Mouse (Mus musculus): ENCODE data around the gene Gigyf2. TPM values are rescaled to one million over a fixed set of nuclear protein-coding genes. Genes with fewer than 3 reads are reported as not detected.

The Gigyf2 gene
- total and polyA plus RNA-seq, 3 experiments, result 87.3 to 156 (median 93.5) TPM

DNA sequence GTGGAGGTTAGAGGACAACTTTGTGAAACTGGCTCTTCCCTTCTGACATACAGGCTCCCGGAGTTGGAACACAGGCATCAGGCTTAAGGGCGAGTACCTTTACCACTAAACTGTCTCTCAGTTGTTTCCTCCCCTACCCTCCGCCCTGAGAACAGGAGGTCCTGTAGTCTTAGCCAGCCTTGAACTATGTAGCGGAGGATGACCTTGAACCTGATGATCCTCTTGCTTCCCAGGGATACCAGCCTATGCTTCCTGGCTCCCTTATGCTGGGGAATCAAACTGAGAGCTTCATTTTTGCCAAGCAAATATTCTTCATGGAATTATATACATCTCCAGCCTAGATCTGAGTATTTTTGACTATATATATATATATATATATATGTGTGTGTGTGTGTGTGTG is 5.0 kb downstream of the Gigyf2 start:
- H3K4me1 ChIP-seq (ENCODE audit: control insufficient read depth in 1 of 2, insufficient read depth in 2 of 2), result peaks cover 10 to 55% of the 10 kb centered on the region in 2 experiments; a peak in 3 of 4 replicates
- H3K79me2 ChIP-seq (replicated peaks; ENCODE audit: control insufficient read depth, extremely low read depth, insufficient read depth, poor library complexity, severe bottlenecking), result peaks cover 85% of the 10 kb centered on the region
- in situ Hi-C loops (cut with MboI; ENCODE audit: low pct_ligation_motif_present, low pct_unique_long_range_greater_than_20kb, low sequenced_read_pairs) (no loop called here), dilution Hi-C loops (cut with MboI; ENCODE audit: extremely low pct_ligation_motif_present, extremely low pct_unique_long_range_greater_than_20kb, low sequenced_read_pairs) (no loop called here)
- no peak overlapping the region for H3K4me3 ChIP-seq (replicated peaks in 1 of 3; ENCODE audit: low read depth in 2 of 3, low read length in 2 of 3, poor library complexity in 1 of 3)
- DNase-seq (ENCODE audit: extremely low read depth), result no peak
- no peak overlapping the region for H3K9ac ChIP-seq (ENCODE audit: insufficient read depth, low read depth)
- no peaks in the 10 kb centered on the region for H3K27me3 ChIP-seq (replicated peaks)
- TF ChIP-seq MXI1 (IDR thresholded peaks at IDR 0.05; ENCODE audit: low read depth, low read length), result no peak
- TF ChIP-seq NRF1 (IDR thresholded peaks at IDR 0.05; ENCODE audit: low read depth, low read length), result no peak
- TF ChIP-seq SMC3 (IDR thresholded peaks at IDR 0.05; ENCODE audit: low read depth, low read length), result no peak
- no peak for TF ChIP-seq USF1 (IDR thresholded peaks at IDR 0.05; ENCODE audit: low read depth, low read length)
- TF ChIP-seq KAT2A (IDR thresholded peaks at IDR 0.05; ENCODE audit: insufficient replicate concordance, low read length), result no peak
- no peak for TF ChIP-seq CHD1 (IDR thresholded peaks at IDR 0.05; ENCODE audit: low read depth, low read length)
- TF ChIP-seq TBP (conservative IDR thresholded peaks at IDR 0.05; ENCODE audit: low read depth, low read length), result no peak
- no peak for TF ChIP-seq MAX (IDR thresholded peaks at IDR 0.05; ENCODE audit: low read length)
- TF ChIP-seq SIN3A (IDR thresholded peaks at IDR 0.05; ENCODE audit: low read length), result no peak
- TF ChIP-seq MEF2A (IDR thresholded peaks at IDR 0.05; ENCODE audit: borderline replicate concordance, low read depth, low read length), result no peak
- TF ChIP-seq TCF12 (IDR thresholded peaks at IDR 0.05; ENCODE audit: low read depth, low read length), result no peak
- no peak for TF ChIP-seq E2F4 (IDR thresholded peaks at IDR 0.05; ENCODE audit: insufficient replicate concordance, low read depth, low read length)
- TF ChIP-seq MAFK (IDR thresholded peaks at IDR 0.05; ENCODE audit: insufficient replicate concordance, low read length), result no peak
- no peak overlapping the region for H3K27ac ChIP-seq (ENCODE audit: insufficient read depth, low read depth)
- no peak overlapping the region for H3K4me2 ChIP-seq (ENCODE audit: insufficient read depth, low read depth, poor library complexity, severe bottlenecking)
- peaks cover 23 to 50% of the 10 kb centered on the region in 2 experiments for H3K36me3 ChIP-seq (replicated peaks in 1 of 2; ENCODE audit: control insufficient read depth in 1 of 2, insufficient read depth in 1 of 2, low read length in 1 of 2)
- H3K9me3 ChIP-seq (replicated peaks; ENCODE audit: low read length), result no peaks in the 10 kb centered on the region

GRCm38 (mm10) chr1:87350576-87350975 is 23.8 kb downstream of the Gigyf2 start:
- in situ Hi-C loops (cut with MboI; ENCODE audit: low pct_ligation_motif_present, low pct_unique_long_range_greater_than_20kb, low sequenced_read_pairs) (no loop called here), dilution Hi-C loops (cut with MboI; ENCODE audit: extremely low pct_ligation_motif_present, extremely low pct_unique_long_range_greater_than_20kb, low sequenced_read_pairs) (no loop called here)
- Histone ChIP-seq H3K4me1 (ENCODE audit: control insufficient read depth in 1 of 2, insufficient read depth in 2 of 2) (peaks cover 2 to 37% of the 10 kb centered on the region in 2 experiments; a peak in 2 of 4 replicates), H3K36me3 (replicated peaks in 1 of 2; ENCODE audit: control insufficient read depth in 1 of 2, insufficient read depth in 1 of 2, low read length in 1 of 2) (peaks cover 33 to 73% of the 10 kb centered on the region in 2 experiments), H3K4me3 (replicated peaks in 1 of 3; ENCODE audit: low read depth in 2 of 3, low read length in 2 of 3, poor library complexity in 1 of 3) (no peak overlapping the region), H3K27ac (ENCODE audit: insufficient read depth, low read depth) (no peak overlapping the region), H3K9ac (ENCODE audit: insufficient read depth, low read depth) (no peak overlapping the region), H3K9me3 (replicated peaks; ENCODE audit: low read length) (no peaks in the 10 kb centered on the region), H3K27me3 (replicated peaks) (no peaks in the 10 kb centered on the region), H3K4me2 (ENCODE audit: insufficient read depth, low read depth, poor library complexity, severe bottlenecking) (no peak overlapping the region), H3K79me2 (replicated peaks; ENCODE audit: control insufficient read depth, extremely low read depth, insufficient read depth, poor library complexity, severe bottlenecking) (peaks cover 62% of the 10 kb centered on the region)
- TF ChIP-seq NELFE (IDR thresholded peaks at IDR 0.05; ENCODE audit: low read depth, low read length), result no peak
- TF ChIP-seq TBP (conservative IDR thresholded peaks at IDR 0.05; ENCODE audit: low read depth, low read length), result no peak
- TF ChIP-seq IRF4 (IDR thresholded peaks at IDR 0.05; ENCODE audit: low read depth, low read length), result no peak
- TF ChIP-seq RCOR1 (conservative IDR thresholded peaks at IDR 0.05; ENCODE audit: low read depth, low read length), result no peak
- no peak for TF ChIP-seq CHD2 (IDR thresholded peaks at IDR 0.05; ENCODE audit: low read length)
- no peak for TF ChIP-seq JUND (conservative IDR thresholded peaks at IDR 0.05; ENCODE audit: low read depth, low read length)
- TF ChIP-seq POLR2A (IDR thresholded peaks at IDR 0.05; ENCODE audit: low read depth, low read length), result no peak
- TF ChIP-seq MAX (IDR thresholded peaks at IDR 0.05; ENCODE audit: low read length), result no peak
- TF ChIP-seq ZC3H11A (IDR thresholded peaks at IDR 0.05; ENCODE audit: low read depth, low read length), result no peak
- TF ChIP-seq PAX5 (IDR thresholded peaks at IDR 0.05; ENCODE audit: low read length), result no peak
- no peak for TF ChIP-seq RAD21 (IDR thresholded peaks at IDR 0.05; ENCODE audit: low read depth, low read length)
- no peak for TF ChIP-seq MAFK (IDR thresholded peaks at IDR 0.05; ENCODE audit: insufficient replicate concordance, low read length)
- TF ChIP-seq HCFC1 (IDR thresholded peaks at IDR 0.05; ENCODE audit: low read depth, low read length), result no peak
- DNase-seq (ENCODE audit: extremely low read depth), result no peak
